Mouse (Mus musculus) myocyte (in vitro differentiated cells): Measurements from ENCODE around the gene Rhbdf2.

Source experiments
- E2F4 ChIP-seq: IDR thresholded peaks from one replicate; pipeline ENCODE4 v1.6.1; 2011; ENCODE audit warnings: mild to moderate bottlenecking, control low read depth, moderate library complexity; ENCODE audit not compliant: insufficient read depth
- MAX ChIP-seq: IDR thresholded peaks from one replicate; pipeline ENCODE4 v1.6.1; 2011; ENCODE audit warnings: low read depth, mild to moderate bottlenecking, control low read depth
- MYOG ChIP-seq, 3 experiments: IDR thresholded peaks; one replicate each; pipeline ENCODE4 v1.6.1; 2011; ENCODE audit warnings: control low read depth in 2 of 3, low read depth in 2 of 3, mild to moderate bottlenecking in 2 of 3; ENCODE audit not compliant: insufficient read length in 2 of 3, control insufficient read depth in 1 of 3, insufficient read depth in 1 of 3
- POLR2A ChIP-seq: IDR thresholded peaks from one replicate; pipeline ENCODE4 v1.6.1; 2011; ENCODE audit warnings: low read depth, mild to moderate bottlenecking, control low read depth, moderate library complexity; ENCODE audit not compliant: insufficient read length
- POLR2AphosphoS2 ChIP-seq: IDR thresholded peaks from one replicate; pipeline ENCODE4 v1.6.1; 2011; ENCODE audit warnings: low read depth, control low read depth; ENCODE audit not compliant: insufficient read length
- TCF12 ChIP-seq: IDR thresholded peaks from one replicate; pipeline ENCODE4 v1.6.1; 2011; ENCODE audit warnings: mild to moderate bottlenecking, control low read depth; ENCODE audit not compliant: poor library complexity, insufficient read depth, severe bottlenecking
- TCF3 ChIP-seq: IDR thresholded peaks from one replicate; pipeline ENCODE4 v1.6.1; 2011; ENCODE audit warnings: low read depth, control low read depth; ENCODE audit not compliant: insufficient read length
- USF1 ChIP-seq: IDR thresholded peaks from one replicate; pipeline ENCODE4 v1.6.1; 2011; ENCODE audit warnings: low read depth, mild to moderate bottlenecking, control low read depth, moderate library complexity

GRCm38 (mm10) chr11:116580031-116580652 is 46.7 kb downstream of the Rhbdf2 start:
- no peak for TF ChIP-seq POLR2A
- no peak for TF ChIP-seq USF1
- no peak for TF ChIP-seq TCF3
- no peak for TF ChIP-seq POLR2AphosphoS2
- no peak for TF ChIP-seq E2F4
- no peak for TF ChIP-seq TCF12
- TF ChIP-seq MYOG (IDR thresholded peaks at IDR 0.05; ENCODE audit: control insufficient read depth in 1 of 3, insufficient read depth in 1 of 3, insufficient read length in 2 of 3, low read depth in 2 of 3), result no peak
- no peak for TF ChIP-seq MAX
